Mouse (Mus musculus) hindbrain, embryonic 14.5 days (tissue): ENCODE measurements around the gene Mavs. TPM values are rescaled to one million over a fixed set of nuclear protein-coding genes. Genes with fewer than 3 reads are reported as not detected.
"Not testable (repeated sequence)": the region's sequence is repeated elsewhere in the genome, so short reads cannot be mapped to it uniquely, and the experiment has no call there.

ENCODE experiments used
- ATAC-seq: fragments of 200-750 bp; cut with Nextera tagmentation; 2 replicates; pipeline ENCODE4 v1.8.0; 2017; ENCODE audit warnings: moderate number of reproducible peaks, mild to moderate bottlenecking, moderate TSS enrichment, moderate library complexity; ENCODE audit not compliant: low FRiP score
- DNase-seq: peaks from one replicate; pipeline ENCODE4 v3.0.0-alpha.2; 2015; ENCODE audit warnings: low spot score
- H3K27ac ChIP-seq: fragments of 300-500 bp; sonication (generic); 2 replicates; pipeline ENCODE4 v1.5.1; 2014; ENCODE audit warnings: mild to moderate bottlenecking, moderate library complexity
- H3K27me3 ChIP-seq: fragments of 300-500 bp; sonication (generic); 2 replicates; pipeline ENCODE4 v1.6.1; 2014; ENCODE audit warnings: mild to moderate bottlenecking, low read length, mixed read lengths; ENCODE audit not compliant: control insufficient read depth, insufficient read depth
- H3K36me3 ChIP-seq: fragments of 300-500 bp; sonication (generic); replicated peaks from 2 replicates; pipeline ENCODE4 v1.6.1; 2014; ENCODE audit not compliant: control insufficient read depth, insufficient read depth
- H3K4me1 ChIP-seq: fragments of 300-500 bp; sonication (generic); replicated peaks from 2 replicates; pipeline ENCODE4 v1.6.1; 2014; ENCODE audit warnings: antibody characterized with exemption, low read length, mixed read lengths; ENCODE audit not compliant: control insufficient read depth, insufficient read depth
- H3K4me2 ChIP-seq: fragments of 300-500 bp; sonication (generic); replicated peaks from 2 replicates; pipeline ENCODE4 v1.6.1; 2014; ENCODE audit warnings: mild to moderate bottlenecking, moderate library complexity
- H3K4me3 ChIP-seq: fragments of 300-500 bp; sonication (generic); replicated peaks from 2 replicates; pipeline ENCODE4 v1.5.1; 2014; ENCODE audit warnings: mild to moderate bottlenecking, low read length
- H3K9ac ChIP-seq: fragments of 300-500 bp; sonication (generic); 2 replicates; pipeline ENCODE4 v1.6.1; 2014
- H3K9me3 ChIP-seq: fragments of 300-500 bp; sonication (generic); 2 replicates; pipeline ENCODE4 v1.6.1; 2016; ENCODE audit warnings: low read length; ENCODE audit not compliant: control insufficient read depth
- WGBS: fragments of 180-500 bp; shearing (Covaris S2); extraction: QIAGEN DNeasy Blood & Tissue Kit; methylation state at CpG from one replicate; pipeline ENCODE4 v1.1.7; 2014; 5-methylcytosine and 5-hydroxymethylcytosine counted together
- polyA plus RNA-seq: library from polyadenylated mRNA; unstranded; fragments of >200 nt; fragmentation: Nextera tagmentation; extraction: Ambion mirVana; gene quantifications from 2 replicates; pipeline ENCODE4 v1.2.1, GENCODE M21; 2014

Mavs gene
- polyA plus RNA-seq, 1 experiment from 2014 or later = 5.8 TPM

DNA sequence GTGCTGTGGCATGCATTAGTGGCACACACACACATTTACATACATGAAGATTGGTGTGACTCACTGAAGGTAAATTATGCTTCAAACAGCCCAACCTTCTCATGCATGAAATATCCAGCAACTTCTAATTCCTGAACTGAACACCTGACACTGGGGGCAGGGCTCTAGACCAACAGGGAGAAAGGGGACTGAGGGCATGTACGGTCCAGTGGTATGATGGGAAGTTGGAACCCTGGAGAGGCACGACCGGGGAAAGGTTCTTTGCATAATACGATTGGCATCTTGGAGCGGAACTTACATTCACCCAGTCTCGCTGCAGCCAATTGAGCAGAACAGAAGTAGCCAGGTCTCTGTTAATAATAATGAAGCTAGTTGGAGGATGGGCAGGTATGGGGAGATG lies 8.7 kb upstream of the Mavs start:
- Histone ChIP-seq H3K27me3 (no peaks in the 10 kb centered on the region), H3K9ac (no peak overlapping the region), H3K4me3 (no peak overlapping the region), H3K4me1 (no peaks in the 10 kb centered on the region), H3K4me2 (no peak overlapping the region), H3K9me3 (no peaks in the 10 kb centered on the region), H3K36me3 (no peaks in the 10 kb centered on the region), H3K27ac (no peak overlapping the region)
- no peak for DNase-seq
- ATAC-seq = no peak
- WGBS = 87% methylated on average over 6 of the region's 6 CpGs

- H3K4me3 ChIP-seq, H3K4me2 ChIP-seq, H3K27ac ChIP-seq, H3K9ac ChIP-seq, H3K4me1 ChIP-seq, H3K27me3 ChIP-seq, DNase-seq, ATAC-seq, H3K36me3 ChIP-seq, H3K9me3 ChIP-seq: not testable (repeated sequence)
- WGBS = 86% methylated on average over 2 of the region's 2 CpGs
These were observed 7.2 kb upstream of the Mavs start for GRCm38 (mm10) chr2:131226669-131227068.

DNA sequence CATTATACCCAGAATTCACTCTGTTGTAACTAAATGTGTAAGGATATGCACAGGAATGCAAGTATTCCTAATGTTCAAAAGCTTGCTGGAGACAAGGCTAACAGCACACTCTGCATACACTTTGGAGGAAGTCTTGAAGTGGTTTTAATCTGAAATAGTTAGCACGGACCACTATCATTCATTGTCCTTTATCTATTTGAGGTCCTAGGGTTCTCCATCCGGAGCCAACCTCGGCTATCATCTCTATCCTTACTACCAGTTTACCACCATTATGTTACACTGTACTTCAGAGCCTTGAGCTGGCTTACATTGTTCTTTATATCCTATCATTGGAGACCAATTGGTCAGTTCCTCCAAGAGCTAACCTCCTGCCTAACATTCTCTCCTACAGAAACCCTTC lies 6.6 kb upstream of the Mavs start:
- WGBS = 89% methylated on average over 3 of the region's 3 CpGs
- no peak overlapping the region for H3K27ac ChIP-seq
- H3K9ac ChIP-seq = no peak overlapping the region
- no peak for DNase-seq
- H3K4me2 ChIP-seq = no peak overlapping the region
- no peaks in the 10 kb centered on the region for H3K4me1 ChIP-seq
- ATAC-seq = no peak
- H3K4me3 ChIP-seq = no peak overlapping the region
- H3K9me3 ChIP-seq = no peaks in the 10 kb centered on the region
- H3K27me3 ChIP-seq = no peaks in the 10 kb centered on the region
- no peaks in the 10 kb centered on the region for H3K36me3 ChIP-seq

DNA sequence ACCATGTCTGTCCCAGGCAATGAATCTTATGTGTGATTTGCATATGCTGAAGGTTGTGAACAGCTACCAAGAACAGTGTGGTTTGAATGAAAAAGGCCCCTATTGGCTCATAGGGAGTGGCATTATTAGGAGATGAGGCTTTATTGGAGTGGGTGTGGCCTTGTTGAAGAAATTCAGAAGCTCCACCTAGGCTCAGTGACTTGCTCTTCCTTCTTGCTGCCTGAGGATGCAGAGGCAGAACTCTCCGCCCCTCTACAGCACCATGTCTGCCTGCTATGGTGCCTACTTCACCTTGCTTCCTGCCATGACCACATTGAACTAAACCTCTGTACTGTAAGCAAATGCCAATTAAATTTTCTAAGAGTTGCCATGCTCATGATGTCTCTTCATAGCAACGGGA lies 1.3 kb upstream of the Mavs start:
- no peak overlapping the region for H3K4me2 ChIP-seq
- ATAC-seq (no peak), DNase-seq (no peak)
- no peaks in the 10 kb centered on the region for H3K9me3 ChIP-seq
- no peaks in the 10 kb centered on the region for H3K27me3 ChIP-seq
- no peaks in the 10 kb centered on the region for H3K36me3 ChIP-seq
- H3K4me1 ChIP-seq = peaks cover 6% of the 10 kb centered on the region; the same call in 1 of the 2 replicates
- no peak overlapping the region for H3K9ac ChIP-seq
- no peak overlapping the region for H3K27ac ChIP-seq
- WGBS = 93% methylated on average over 2 of the region's 2 CpGs
- H3K4me3 ChIP-seq = no peak overlapping the region

GRCm38 (mm10) chr2:131234127-131234650 lies 326 bp downstream of the Mavs start:
- ATAC-seq (peak; percentile 19; the same call in 1 of the 2 replicates), DNase-seq (no peak)
- Histone ChIP-seq H3K27ac (no peak overlapping the region), H3K9me3 (no peaks in the 10 kb centered on the region), H3K4me3 (peak overlapping the region; percentile 36), H3K27me3 (no peaks in the 10 kb centered on the region), H3K4me1 (peaks cover 6% of the 10 kb centered on the region; the same call in 1 of the 2 replicates), H3K9ac (peak overlapping the region; percentile 41; the same call in 1 of the 2 replicates), H3K36me3 (no peaks in the 10 kb centered on the region), H3K4me2 (peak overlapping the region; percentile 72)
- WGBS = 12% methylated on average over 28 of the region's 28 CpGs

- Histone ChIP-seq H3K4me3 (peak overlapping the region; percentile 36; the same call in 1 of the 2 replicates), H3K9ac (no peak overlapping the region)
- 84% methylated on average over 7 of the region's 7 CpGs for WGBS
These were observed 1.2 kb downstream of the Mavs start for GRCm38 (mm10) chr2:131234970-131235635.

DNA sequence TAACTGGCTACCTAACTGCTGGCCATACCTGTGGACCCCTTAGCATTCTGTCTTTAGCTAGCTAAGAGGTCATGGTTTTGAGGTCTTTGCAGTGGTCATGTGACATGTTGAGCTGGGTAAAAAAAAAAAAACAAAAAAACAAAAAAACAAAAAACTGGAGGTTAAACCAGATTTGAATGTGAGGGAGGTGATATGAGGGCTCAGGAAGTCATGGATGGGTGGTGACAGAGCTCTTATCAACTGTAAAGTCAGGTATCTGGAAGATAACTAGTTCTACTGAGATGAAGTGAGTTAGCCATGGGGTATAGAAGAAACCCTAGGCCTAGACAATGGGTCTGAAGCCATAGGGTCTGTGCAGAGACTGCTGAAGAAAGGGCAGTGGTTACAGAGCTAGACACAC lies 8.3 kb downstream of the Mavs start:
- ATAC-seq = no peak

More at GRCm38 (mm10) chr2:131234970-131235635, 1.2 kb downstream of the Mavs start:
- H3K27me3 ChIP-seq = no peaks in the 10 kb centered on the region
- no peaks in the 10 kb centered on the region for H3K9me3 ChIP-seq
- H3K4me2 ChIP-seq = peak overlapping the region; percentile 72
- DNase-seq (no peak), ATAC-seq (no peak)
- no peak overlapping the region for H3K27ac ChIP-seq
- H3K4me1 ChIP-seq = peaks cover 6% of the 10 kb centered on the region; the same call in 1 of the 2 replicates
- H3K36me3 ChIP-seq = no peaks in the 10 kb centered on the region

DNA sequence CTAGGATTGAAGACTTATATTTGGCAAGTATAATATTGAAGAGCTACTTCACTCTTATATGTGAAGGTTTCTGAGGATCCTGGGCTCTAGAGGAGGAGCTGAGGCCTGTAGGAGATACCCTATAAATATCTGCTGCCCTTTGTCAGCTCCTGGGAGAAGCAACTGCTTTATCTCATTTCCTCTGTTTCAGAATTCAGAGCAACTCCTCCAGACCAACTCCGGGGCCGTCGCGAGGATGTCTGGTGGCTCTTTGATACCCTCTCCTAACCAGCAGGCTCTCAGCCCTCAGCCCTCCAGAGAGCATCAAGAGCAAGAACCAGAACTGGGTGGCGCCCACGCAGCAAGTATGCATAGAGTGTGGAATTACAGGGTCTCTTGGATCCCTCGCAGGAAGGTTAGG lies 9.1 kb downstream of the Mavs start:
- H3K36me3 ChIP-seq = peaks cover 14% of the 10 kb centered on the region; the same call in 1 of the 2 replicates
- no peak overlapping the region for H3K9ac ChIP-seq
- H3K4me1 ChIP-seq = no peaks in the 10 kb centered on the region
- H3K27me3 ChIP-seq = no peaks in the 10 kb centered on the region
- H3K4me2 ChIP-seq = no peak overlapping the region
- WGBS = 91% methylated on average over 7 of the region's 7 CpGs
- DNase-seq (no peak), ATAC-seq (no peak)
- H3K9me3 ChIP-seq = no peaks in the 10 kb centered on the region
- no peak overlapping the region for H3K27ac ChIP-seq
- H3K4me3 ChIP-seq = no peak overlapping the region

More for the DNA sequence above, 8.3 kb downstream of the Mavs start:
- no peaks in the 10 kb centered on the region for H3K27me3 ChIP-seq
- DNase-seq = no peak
- peaks cover 14% of the 10 kb centered on the region; the same call in 1 of the 2 replicates for H3K36me3 ChIP-seq
- no peak overlapping the region for H3K4me2 ChIP-seq
- no peak overlapping the region for H3K9ac ChIP-seq
- no peaks in the 10 kb centered on the region for H3K9me3 ChIP-seq
- H3K4me1 ChIP-seq = no peaks in the 10 kb centered on the region
- no peak overlapping the region for H3K4me3 ChIP-seq
- H3K27ac ChIP-seq = no peak overlapping the region

DNA sequence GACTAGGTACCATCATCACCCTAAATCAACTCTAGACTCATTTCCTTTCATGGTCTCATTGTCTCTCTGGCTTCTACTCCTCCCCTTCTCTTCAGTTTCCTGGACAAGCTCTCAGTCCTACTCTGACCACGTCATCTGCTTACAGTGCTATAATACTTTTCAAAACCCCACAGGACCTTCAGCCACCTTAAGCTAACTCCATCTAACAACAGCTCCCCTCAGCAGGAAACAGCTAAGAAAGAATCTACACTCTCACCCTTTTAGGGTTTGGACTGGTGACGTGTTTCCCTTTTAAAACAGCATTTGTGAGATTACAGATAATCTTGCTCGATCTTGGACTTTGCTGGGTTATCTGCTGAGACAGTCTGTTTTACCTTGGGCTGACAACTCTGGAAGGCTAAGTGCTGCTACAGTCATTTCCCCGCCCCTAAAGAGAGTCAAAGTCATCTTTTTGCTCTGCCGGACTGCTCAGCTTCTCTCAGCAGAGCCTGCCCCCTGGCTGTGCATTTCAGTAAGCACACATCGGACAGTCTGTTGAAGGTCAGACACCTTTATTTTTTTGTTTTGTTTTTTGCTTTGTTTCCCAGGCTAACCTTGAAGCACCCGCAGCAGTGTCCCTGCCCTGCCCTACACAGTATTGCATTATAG lies 19.9 kb downstream of the Mavs start:
- WGBS = 34% methylated on average over 7 of the region's 7 CpGs
- peak; percentile 66 for DNase-seq

More for the DNA sequence above, 19.9 kb downstream of the Mavs start:
- no peaks in the 10 kb centered on the region for H3K36me3 ChIP-seq
- H3K27me3 ChIP-seq = no peaks in the 10 kb centered on the region
- H3K4me3 ChIP-seq = no peak overlapping the region
- H3K4me1 ChIP-seq = no peaks in the 10 kb centered on the region
- ATAC-seq = no peak
- H3K9me3 ChIP-seq = no peaks in the 10 kb centered on the region
- no peak overlapping the region for H3K9ac ChIP-seq
- no peak overlapping the region for H3K4me2 ChIP-seq
- H3K27ac ChIP-seq = 0 out of 2 replicates have a peak overlapping the region, but pooled peaks have one; percentile 9
